Mouse (Mus musculus): Measurements from ENCODE around the gene Egfem1.

Egfem1 gene

DNA sequence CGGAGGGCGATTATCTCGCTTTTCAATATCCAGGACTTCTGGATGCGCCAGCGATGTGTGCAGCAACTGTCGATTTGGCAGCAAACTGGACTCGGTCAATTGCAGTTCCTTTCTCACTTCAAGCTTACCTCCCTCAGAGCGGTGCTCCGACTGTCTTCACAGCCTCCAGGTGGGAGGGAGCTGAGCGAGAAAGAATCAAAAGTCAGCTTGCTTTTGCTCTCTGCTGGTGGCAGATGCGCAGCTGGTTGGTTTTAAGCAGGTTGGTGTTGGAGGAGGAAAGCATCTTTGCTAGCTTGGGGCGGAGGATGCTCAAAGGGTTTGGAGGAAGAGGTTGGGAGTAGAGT, at the start of gene Egfem1:
TSS of gene Egfem1 (plus strand) at position 72 of the 344 bp plus-strand sequence.
- in situ Hi-C loops (cut with MboI) = no loop called here

GRCm38 (mm10) chr3:29033107-29033506, 48.7 kb upstream of the Egfem1 start:
- in situ Hi-C loops (cut with MboI) = no loop called here

DNA sequence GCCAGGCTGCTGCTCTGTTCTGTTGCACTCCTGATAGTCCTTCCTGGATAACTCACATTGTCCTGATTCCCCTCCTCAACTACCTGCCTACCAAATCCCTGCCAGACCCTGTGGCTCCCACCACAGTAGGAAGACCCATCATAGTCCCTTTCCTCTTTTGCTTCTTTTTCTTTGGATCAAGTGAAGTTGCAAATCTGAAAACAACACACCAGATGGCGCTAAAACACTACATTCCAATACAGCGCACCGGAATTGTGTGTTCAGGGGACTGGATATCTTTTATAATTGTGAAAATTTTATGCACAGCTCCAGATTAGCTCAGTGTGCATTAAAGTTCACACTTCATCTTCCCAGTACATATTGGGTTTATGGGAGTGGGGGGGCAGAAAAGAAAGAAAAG, 45.7 kb upstream of the Egfem1 start:
- in situ Hi-C loops (cut with MboI) = no loop called here

- in situ Hi-C loops (cut with MboI) = no loop called here
These were observed 45.2 kb upstream of the Egfem1 start for GRCm38 (mm10) chr3:29036620-29037019.

GRCm38 (mm10) chr3:29040064-29040463, 41.8 kb upstream of the Egfem1 start:
- in situ Hi-C loops (cut with MboI) = no loop called here

DNA sequence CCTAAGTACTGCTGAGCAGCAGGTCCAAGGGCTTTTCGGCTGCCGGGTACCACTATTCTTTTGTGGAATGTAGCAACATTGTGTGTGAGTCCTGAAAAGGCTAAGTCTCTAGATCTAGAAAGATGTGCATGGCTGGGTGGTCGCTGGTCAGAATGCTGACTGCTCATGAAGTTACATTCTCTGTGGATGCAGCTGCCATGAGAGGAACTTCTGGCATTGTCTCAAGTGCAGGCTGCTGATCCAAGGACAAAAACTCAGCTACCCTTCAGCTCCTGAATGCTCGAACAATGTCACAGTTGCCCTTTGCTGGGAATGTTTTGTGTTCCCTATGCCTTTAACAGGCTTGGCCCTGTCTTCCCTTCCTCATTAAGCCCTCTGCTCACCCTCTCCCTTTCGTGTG, 35.5 kb upstream of the Egfem1 start:
- in situ Hi-C loops (cut with MboI) = no loop called here

DNA sequence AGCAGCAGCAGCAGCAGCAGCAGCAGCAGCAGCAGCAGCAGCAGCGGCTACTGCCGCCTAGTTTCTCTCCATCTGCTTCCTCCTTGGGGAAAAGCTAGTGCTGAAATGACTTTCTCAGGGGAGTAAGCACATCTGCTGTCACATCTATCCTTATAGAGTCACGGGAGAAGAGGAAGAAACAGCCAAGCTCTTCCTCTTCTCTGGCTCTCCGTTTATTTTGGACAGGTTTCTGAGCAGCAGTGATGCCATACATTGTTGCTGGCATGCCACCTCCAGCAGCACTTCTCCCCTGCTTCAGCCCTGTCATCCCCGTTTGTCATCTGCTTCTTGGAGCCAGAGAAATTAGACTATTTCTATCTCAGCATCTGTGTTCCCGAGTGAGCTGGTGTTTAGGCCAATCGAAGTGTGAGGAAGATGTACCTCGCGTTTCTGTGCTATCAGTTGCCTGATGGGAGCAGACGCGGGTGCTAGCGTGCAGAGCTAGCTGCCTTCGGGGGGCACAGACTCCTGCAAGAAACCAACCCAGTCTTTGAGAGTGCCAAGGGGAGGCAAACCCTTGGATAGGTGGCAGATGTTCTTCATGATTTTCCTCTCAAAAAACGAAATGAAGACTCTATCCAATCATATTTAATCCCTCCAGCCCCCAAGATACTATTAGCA, 34.4 kb upstream of the Egfem1 start:
- in situ Hi-C loops (cut with MboI) = no loop called here

DNA sequence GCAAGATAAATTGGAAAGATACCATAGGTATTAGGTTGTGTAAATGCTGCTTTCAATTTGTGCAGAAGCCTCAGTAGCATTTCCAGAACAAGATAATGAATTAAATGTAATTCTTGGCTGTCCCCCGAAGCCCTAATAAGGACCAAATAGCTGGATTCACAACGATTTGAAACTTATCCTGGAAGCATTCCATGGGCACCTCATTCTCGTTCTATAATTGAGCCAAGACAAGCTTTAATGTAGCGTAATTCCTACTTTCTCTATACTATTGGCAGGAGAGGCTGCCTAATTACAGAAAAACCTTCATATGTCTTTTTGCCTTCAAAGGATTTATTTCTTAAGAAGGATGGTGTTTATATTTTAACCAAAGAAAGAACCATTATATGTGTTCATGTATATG, 18.7 kb upstream of the Egfem1 start:
- in situ Hi-C loops (cut with MboI) = no loop called here

DNA sequence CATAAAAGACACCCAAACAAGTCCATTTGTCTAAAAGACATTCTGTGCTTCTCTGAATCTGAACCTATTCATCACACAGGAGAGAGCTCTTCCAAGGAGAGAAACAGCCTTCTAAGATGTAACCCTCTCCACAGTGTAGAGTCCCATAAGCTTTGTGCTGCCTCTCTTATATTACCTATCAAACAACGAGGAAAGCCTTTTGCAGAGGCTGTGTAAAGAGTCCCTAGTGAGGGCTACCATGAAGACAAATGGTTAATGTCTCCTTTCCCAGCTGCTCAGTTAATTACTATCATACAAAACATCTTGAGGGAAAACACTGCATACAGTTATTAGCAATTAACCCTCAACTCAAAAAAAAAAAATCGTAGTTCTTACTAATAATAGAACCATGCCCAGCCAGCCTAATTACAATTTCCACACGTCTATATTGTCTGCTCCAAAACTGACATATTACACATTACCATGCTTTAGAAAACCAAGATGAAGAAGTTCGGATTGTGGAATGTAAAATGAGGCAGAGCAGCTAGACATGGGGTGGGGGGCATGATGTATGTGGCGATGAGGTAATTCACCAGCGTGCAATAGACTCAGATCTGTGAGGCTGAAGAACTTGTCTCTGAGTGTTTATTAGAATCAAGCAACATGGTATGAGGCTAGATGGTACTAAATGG, 13.3 kb upstream of the Egfem1 start:
- in situ Hi-C loops (cut with MboI) = no loop called here

GRCm38 (mm10) chr3:29071315-29071714, 10.5 kb upstream of the Egfem1 start:
- in situ Hi-C loops (cut with MboI) = no loop called here

GRCm38 (mm10) chr3:29081517-29081916, 306 bp upstream of the Egfem1 start:
- in situ Hi-C loops (cut with MboI) = no loop called here

DNA sequence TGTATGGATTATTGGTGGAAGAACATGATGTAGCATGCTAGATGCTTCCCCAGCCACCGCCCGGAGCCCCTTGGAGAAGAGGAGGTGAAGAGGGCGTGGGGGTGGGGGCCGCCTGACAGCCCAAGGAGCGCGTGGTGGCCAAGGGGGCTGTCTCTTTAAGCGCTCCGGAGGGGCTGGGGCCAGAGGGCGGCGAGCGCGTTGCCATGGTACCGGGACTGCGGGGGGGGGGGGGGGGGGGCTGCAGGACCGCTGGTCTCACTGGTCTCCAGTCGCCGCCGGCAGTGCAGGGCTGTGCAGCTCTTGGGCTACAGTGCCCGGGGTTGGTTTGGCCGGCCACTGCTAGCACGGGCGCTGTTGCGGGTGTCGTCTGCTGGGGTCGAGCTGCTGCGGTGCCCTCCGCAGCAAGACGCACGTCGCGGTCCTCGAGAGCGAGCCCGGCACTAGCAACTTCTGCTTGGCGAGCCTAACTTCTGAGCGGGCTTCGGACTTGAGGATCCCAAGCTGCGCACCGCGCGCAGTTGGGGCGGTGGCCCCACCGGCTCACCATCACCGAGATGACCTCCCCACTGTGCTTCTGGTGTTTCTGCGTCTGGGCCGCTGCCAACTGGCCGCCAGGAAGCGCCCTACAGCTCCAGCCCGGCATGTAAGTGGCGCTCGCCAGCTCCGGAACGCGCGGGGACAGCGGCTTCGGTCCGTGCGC, 623 bp downstream of the Egfem1 start:
- in situ Hi-C loops (cut with MboI) = no loop called here

- in situ Hi-C loops (cut with MboI) = no loop called here
These were observed 1.1 kb downstream of the Egfem1 start for GRCm38 (mm10) chr3:29082996-29083350.

GRCm38 (mm10) chr3:29098467-29098866, 16.6 kb downstream of the Egfem1 start:
- in situ Hi-C loops (cut with MboI) = no loop called here

DNA sequence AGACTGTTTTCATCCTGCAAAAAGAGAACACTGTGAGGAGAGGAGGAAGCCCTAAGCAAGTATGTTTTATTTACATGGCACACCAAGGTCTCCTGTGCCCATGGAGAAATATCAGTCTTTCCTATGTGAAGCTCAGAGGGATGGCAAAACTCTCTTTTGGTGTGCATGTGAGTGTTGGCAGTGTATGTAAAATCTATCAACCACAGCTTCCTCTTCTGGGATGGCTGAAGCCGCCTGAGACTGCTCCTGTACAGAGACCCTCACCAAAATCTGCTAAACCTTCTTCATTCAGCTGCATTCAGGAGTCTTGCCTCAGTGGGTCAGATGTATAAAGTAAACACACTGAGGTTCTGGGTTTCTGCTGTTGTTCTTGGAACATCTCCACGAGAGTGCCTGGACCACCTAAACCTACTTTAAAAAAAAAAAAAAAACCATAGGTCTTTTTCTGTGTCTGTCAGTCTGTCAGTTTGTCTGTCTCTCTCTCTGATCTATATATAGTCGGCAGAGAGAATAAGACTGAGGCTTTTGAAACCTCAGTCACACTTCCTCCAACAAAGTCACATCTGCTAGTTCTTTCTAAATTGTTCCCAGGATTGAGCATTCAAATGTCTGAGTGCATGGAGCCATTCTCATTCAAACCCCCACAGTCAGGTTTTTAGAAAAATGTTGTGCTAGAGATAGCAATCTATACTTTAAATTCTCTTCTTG, 24.3 kb downstream of the Egfem1 start:
- in situ Hi-C loops (cut with MboI) = no loop called here

DNA sequence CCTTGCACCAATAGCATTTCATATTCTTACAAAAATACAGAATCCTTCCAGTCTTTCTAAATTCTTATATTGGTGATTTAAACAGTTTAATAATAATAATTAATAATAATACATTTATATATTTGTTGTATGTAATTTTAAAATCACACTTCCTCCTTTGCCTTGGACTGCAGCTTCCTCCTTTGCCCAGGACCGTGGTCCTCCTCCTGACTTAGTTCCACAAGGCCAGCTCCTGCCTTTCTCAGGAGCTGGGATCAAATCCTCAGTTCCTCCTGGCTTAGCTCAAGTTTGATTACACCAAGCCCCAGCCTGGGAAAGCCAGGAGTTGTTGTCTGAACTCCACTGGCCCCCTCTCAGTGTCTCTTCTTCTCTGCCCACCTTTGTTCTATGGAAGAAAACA, 25.3 kb downstream of the Egfem1 start:
- in situ Hi-C loops (cut with MboI) = no loop called here

DNA sequence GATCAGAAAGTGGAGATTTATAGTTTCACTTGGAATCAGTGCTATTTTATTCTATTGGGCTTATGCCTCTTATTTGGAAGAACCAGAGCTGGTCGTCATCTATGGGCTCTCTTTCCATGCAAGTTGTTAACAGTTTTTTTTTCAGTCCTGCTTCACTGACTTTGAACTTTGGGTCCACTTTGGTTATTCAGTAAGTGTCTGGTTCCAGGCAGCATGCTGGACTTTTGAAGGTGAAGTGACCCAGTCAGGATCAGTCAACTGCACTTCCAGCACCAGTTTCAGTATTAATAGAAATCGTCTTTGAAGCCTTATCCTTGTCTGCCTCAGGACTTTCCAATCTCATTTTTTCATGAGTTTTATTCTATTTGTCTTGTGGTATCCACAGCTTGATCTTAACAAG, 28.5 kb downstream of the Egfem1 start:
- in situ Hi-C loops (cut with MboI) = no loop called here

GRCm38 (mm10) chr3:29114517-29114916, 32.7 kb downstream of the Egfem1 start:
- in situ Hi-C loops (cut with MboI) = no loop called here

DNA sequence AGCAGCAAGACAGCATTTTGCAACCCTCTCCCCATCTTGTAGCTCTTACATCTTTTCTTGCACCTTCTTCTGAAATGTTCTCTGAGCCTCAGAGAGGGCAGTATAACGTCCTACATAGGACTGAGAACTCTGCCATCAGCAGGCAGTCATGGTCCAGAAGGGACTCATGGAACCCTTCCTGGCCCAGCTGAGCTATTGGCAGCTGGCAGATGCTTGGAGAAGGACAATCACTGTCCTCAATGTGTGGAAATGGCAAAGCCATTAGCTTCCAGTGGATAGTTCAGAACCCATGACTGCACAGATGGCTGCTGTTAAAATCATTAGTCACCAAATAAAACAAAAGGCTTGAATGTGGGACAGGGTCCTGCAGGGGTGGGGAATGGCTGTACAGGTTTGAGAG, 35.6 kb downstream of the Egfem1 start:
- in situ Hi-C loops (cut with MboI) = no loop called here

DNA sequence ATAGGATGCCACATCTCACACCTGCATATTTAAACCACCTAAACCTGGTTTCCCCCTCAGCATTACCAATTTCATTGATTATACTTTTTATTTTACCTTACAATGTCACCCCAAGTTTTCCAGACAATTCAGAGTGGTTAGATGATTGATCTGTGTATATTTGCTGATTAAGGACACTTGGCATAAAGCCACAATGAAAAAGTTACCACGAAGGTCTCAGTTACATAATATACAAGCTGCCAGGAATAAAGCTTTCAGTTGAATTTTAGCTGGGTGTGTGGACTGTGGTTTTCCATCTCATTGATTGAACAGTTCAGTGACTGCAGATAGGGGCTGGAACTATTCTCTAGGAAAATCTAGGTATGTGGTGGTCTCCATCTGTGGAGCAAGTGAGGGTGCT, 40.7 kb downstream of the Egfem1 start:
- in situ Hi-C loops (cut with MboI) = no loop called here

DNA sequence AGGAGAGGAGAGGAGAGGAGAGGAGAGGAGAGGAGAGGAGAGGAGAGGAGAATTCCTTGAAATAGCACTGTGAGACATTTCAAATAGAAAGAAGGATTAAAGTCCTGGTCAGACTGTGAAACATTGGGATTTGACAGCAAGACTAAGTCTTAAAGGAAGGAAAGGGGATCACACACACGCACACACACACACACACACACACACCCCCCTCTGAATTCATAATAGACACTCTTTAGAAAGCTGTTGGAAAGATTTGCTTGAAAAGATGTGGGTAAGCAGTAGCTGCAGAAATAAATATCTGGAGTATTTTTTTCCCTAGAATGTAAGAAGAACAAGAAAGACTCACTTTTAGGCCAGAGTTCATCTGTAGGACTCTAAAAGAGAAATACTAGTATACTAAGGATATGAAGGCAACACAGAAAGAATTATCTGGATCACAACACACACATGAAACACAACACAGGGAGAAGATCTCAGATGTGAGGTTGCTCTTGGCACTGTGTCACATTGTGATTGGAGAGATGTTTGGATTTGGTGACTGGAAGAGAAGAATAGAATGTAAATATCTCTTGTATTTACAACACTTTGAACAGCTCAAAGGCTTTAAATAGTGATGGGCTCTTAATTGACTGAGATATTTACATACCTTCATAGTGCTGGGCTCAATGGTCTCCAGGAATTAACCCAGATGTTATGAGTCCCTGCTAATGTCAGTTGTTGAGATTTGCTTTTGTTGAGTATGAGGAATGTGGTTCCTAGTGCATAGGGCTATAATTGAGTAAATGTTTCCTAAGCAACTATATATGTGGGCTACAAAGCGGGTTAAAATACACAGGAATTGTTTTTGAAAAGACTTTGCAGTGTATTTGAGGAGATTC, 50.5 kb downstream of the Egfem1 start:
- in situ Hi-C loops (cut with MboI) = no loop called here

GRCm38 (mm10) chr3:29134509-29134908, 52.7 kb downstream of the Egfem1 start:
- in situ Hi-C loops (cut with MboI) = no loop called here

Measured in mature B cell (primary cell).